Mouse (Mus musculus) adrenal gland, adult 2 months (tissue): ENCODE results near the gene Cep250. TPM values are rescaled to one million over a fixed set of nuclear protein-coding genes. Genes with fewer than 3 reads are reported as not detected.
A peak's percentile ranks its signal among the peaks of the same experiment; 100 is the strongest.
"Not testable (repeated sequence)": the region's sequence is repeated elsewhere in the genome, so short reads cannot be mapped to it uniquely, and the experiment has no call there.

Source experiments
- DNase-seq: peaks from one replicate; pipeline ENCODE4 v3.0.0; 2021
- long read RNA-seq: library from polyadenylated mRNA; stranded (forward); transcript quantifications from one replicate; pipeline ENCODE4 v2.0.0, GENCODE M21; 2021
- polyA plus RNA-seq: library from polyadenylated mRNA; depleted of rRNA; stranded (reverse); fragments of >200 nt; gene quantifications from 2 replicates; pipeline ENCODE4 v1.2.3, GENCODE M21; 2012; rRNA removed
- total RNA-seq, 2 experiments: library from RNA; stranded (reverse); gene quantifications; 2 replicates each; pipeline ENCODE4 v1.2.3; 2021

Cep250 gene
- total RNA-seq = 10 to 100 TPM in 1 of 2 experiments, 1 to 10 TPM in 1; 6.1 to 11.9 TPM
- 5.2 and 9.4 TPM in 2 replicates for polyA plus RNA-seq
- long read RNA-seq, partial matches to known transcripts = 3 of 4 reads
- long read RNA-seq, other reads (novel, unspliced or antisense) = 1 of 4 reads

DNA sequence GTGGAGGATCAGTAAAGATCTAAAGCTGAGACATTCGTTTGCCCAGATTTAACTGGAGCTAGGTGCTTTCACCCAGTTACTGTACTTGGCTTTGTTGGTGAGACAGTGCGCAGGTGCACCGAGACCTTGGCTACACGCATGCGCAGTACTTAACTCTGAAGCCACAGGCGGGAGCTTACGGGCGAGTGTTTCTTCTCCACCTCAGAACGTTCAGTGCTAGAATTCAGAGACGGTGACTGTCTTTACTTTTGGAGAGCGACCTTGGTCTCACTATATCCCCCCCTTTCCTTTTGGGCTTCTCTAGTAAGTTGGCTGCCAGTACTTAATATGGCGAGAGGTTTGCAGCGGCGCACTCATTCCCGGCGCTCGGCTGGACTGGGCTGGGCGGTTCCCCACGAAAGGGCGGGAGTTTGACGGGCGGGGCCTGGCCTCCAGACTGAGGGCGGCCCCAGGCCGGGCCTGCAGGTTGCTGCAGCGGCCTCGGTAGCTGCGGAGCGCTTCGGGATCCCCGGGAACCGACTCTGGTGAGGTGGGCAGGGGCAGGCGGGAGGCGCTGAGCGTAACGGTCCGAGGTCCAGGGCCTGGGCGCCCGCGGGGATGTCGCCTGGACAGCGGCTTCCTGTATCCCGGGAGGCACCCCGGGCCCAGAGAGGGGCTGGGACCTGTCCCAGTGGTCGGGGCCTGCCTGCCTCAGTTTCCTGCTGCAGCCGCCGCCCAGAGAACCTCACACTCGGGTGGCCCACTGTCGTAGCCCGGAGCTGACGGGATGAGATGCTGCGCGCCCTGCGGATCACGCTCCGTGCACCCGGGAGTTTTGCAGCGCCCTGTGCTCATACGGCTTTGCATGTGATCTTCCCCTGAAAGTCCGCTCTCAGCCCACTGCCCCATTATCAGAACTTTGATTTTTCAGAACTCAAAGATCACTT lies at the start of gene Cep250:
Gene Cep250 (plus strand): TSS at position 325 of the 926 bp plus-strand sequence.
- DNase-seq = peak; percentile 95

DNA sequence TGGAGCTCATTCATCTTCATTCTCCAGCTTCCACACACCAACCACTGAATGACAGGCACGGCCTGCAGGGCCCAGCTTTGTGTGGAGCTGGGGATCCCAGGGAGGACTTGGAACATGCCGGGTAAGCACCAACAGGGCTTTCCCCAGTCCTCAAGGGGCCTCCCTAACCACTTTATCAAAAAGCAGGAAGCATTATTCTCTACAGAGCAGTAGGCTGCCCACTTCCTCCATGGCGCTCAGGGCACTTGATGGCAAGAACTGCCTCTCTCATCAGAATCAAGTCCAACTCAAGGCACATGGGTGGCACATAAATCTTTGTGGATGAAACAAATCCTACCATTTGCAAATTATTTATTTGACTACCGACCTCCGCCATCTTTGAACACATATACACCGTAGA lies 41.6 kb upstream of the Cep250 start:
- no peak for DNase-seq

DNA sequence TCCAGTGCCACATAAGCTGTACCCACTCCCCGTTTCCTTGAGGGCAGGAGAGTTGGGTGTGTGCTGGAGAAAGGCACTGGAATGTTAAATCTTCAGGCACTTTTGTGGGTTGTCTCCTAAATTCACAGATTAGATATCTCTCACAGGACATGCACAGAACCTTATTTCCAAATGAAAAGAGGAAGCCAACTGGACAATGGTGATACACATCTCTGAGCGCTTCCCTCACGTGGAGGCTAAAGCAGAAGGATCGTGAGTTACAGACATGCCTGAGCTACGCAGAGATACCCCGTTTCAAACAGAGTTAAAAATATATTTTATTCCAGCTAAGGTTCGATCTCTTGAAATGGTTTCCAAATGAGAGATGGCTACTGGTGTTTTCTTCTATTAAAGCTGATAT lies 33.1 kb upstream of the Cep250 start:
- no peak for DNase-seq

DNA sequence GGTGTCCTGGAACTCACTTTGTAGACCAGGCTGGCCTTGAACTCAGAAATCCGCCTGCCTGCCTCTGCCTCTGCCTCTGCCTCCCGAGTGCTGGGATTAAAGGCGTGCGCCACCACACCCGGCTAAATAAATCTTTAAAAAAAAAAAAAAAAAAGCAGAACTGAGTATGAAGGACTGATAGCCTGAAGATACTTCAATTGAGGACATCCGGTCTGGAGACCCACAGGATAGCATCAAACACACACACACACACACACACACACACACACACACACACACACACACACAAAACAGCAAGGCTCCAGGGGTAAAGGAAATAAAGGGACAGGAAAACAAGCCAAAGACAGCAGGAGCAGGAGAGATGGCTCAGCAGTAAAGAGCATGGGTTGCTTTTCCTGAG lies 31.0 kb upstream of the Cep250 start:
- not testable (repeated sequence) for DNase-seq

DNA sequence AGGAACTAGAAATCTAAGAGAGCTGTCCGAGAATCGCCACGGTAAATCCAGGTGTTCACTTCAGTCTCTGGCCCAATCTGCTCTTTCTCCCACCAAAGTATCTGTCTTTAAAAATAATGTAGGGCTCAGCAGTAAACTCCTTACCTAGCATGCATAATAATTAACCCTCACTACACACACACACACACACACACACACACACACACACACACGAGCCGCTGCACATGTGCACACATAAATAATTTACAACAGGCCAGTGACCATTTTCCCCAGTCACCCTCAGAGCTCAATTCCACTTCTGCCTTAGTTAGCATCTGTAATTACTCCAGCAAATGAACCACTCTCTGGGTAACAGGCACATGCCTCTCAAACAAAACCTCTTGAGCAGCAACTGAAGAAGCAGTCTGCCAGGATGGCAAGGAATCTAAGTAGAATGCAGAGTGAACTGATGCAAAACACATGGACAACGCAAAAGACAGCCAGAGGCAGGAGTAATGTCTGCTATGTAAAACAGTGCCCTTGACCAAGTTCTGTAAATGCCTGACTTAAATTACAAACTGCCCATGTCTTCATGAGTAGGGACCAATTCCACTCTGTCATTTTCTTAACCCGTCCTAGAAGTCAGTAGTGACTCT lies 27.4 kb upstream of the Cep250 start:
- no peak for DNase-seq

DNA sequence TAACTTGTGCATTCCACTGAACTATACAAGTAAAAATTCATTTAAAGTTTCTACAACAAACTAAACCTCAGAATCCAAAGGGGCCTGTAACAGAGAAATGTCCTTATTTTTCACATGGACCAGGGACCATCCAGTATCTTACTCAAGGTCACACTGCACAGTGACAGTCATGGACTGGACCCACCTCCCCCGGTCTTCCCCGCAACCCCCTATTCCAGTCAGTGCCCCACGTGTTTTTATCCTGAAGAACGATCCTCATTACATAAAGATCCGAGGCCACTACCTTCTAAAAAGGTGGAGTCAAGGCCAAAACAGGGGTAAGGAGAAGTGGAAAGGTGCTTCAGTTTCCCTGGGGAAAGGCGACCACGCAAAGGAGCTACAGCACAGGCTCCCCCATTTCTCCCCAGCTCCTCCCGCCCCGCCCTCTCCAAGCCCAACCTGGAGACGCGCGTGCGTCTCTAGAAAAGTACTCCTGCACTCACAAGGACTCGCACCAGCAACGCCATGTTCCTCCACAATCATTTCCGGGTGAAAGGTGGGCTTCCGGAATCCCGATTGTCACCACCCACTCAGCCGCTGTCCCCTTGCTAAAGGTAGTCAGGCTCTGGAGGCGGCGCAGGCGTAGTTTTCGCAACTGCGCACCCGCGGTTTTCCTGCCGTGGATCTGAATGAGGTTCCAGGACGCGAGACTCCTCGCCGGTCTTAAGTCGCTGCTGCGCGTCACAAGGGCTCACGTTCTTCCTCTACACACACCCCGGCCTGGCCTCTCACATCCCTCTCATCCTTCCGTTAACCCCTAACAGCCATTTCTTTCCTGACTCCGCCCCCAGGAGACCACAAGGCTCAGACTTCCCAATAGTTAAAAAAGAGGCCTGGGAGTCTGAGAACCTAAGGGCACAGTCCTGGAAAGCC lies 26.5 kb upstream of the Cep250 start, which contains the start of gene Uqcc1:
Gene Uqcc1 (minus strand): TSS at position 780 of the 912 bp plus-strand sequence.
- peak; percentile 95 for DNase-seq

DNA sequence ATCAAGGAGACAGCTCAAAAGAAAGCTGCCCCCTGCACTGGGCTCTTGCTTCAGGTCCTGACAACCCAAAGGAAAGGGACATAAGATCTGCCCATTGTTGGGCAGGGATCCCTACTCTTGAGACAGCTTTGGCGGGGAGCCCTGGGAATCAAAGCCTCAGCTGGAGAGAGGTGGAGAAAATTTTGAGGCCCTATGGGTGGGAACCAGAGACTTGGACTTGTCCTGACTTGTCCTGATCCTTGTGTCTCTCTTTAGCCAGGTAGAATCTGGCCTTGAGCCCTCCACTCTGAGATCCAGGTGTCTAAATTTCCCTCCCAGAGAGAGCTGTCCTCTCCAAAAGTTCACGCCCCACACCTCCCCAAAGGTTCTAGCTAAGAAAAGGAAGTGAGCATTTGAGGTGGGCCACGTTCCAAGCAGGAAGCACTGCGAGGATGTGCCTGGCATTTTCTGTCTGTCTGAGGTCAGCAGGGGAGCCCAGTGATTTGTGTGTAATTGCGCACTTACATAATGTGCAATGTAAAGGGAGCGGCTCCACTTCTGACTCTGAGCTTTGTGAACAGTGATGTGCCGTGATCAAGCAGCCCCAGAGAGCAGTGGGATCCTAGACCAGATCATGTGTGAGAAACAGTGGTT lies 16.2 kb upstream of the Cep250 start:
- DNase-seq = no peak

GRCm38 (mm10) chr2:155940681-155941080 lies 15.6 kb upstream of the Cep250 start, which contains the start of gene Gm15557:
Gene Gm15557 (plus strand): TSS chr2:155940728.
- no peak for DNase-seq

DNA sequence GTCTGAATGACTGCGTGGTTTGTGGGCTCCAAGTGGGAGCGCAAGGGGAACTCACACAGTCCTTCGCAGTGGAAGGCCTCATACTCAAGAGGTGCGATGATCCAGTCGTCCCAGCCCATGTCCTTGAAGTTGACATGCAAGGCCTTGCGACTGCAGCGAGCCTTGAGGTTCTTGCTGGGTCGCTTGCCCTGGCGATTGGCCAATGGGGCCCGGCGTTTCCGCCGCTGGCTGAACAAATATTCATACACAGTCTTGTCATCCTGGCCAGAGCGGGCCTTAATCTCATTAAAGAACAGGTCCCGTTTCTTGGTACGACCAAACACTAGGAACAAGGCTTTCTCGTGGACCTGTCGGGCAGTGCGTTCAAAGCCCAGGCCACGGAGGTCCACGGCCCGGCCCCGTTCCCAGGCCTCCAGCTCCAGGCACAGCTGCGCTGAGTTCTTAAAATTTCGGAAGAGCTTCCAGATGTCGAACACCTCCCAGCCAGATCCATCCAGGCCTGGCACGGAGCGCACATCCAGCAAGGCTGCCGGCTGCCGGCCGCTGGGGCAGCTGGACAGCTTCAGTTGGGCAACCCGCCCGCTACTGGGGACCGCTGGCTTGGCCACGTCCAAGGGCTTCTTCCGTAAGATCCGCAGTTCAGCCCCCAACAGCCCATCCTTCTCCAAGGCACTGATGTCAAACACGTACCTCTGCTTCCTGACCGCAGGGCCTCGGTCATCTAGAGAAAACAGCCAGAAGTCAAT lies 14.4 kb upstream of the Cep250 start:
- peak; percentile 89 for DNase-seq

DNA sequence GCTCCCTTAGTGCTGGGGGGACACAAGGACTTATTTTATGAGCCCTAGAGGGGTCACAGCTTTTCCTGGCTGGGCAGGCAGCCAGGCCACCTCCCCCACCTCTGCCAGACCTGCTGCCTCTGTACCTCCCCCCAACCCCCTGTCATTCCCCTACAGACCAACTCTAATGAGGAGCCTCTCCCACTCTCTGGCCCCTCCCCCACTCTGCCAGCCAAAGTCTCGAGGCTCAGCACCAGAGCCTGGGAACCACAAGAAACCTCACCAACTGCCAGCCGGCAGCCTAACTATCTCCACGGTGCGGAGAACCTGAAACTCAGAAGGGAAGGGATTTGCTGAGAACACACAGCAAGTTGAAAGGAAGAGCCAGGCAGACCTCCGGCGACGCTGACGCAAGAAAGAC lies 12.8 kb upstream of the Cep250 start:
- DNase-seq = no peak

DNA sequence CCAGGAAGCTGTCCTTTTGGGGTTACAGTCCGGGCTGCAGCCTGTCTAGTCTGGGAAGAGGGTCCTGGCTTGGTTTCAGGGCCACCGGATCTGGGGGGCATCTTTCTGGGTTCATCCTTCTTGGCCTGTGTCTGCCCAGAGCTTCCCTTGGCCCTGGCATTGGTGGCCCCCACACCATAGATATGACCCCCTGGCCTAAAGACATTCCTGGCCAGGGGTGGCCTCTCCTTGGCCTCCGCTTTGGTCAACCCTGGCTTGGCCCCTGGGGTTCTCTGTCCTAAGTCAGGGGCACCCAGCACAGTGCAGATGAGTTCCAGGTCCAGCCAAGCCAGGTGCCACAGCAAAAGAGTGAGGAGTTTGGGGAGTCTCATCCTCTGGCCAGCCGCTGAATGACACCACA lies 11.6 kb upstream of the Cep250 start:
- DNase-seq = no peak

DNA sequence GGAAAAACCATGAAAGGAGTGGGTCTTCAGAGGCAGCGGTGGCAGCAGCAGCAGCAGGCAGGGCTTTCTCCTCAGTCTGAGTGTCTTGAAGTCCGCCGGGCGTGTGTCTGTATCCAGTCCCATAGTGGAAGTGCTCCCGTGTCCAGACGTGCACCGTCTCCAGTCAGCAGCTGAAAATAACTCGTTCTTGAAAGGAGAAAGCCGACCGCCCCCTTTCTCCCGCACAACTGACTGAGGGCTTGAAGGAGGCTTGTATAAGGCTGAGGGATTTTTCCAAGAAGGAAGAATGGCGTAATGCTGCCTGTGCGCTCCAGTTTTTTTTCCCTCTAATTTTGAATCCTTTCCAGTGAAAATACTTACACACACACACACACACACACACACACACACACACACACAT lies 11.1 kb upstream of the Cep250 start, which contains the start of gene Gdf5:
Gene Gdf5 (minus strand): TSS at position 244 of the 400 bp plus-strand sequence.
- no peak for DNase-seq

DNA sequence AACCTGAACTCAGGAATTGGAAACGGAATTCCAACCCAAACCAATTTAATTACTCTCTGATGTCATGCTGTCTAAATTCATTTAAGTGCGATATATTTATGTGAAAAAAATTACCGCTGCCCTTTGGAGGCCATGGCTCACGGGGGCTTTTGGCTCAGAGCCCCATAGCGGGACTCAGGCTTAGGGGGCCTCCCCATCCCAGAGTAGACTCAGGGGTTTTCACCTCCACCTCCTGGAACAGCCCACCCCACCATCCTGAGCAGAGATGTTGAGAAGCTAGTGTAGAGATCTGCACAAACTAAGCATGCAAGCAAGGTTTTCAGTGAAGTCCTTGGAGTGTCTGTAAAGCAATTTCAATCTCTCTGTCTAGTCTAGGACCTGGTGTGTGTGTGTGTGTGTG lies 10.7 kb upstream of the Cep250 start:
- no peak for DNase-seq

- DNase-seq = peak; percentile 79
Observed at GRCm38 (mm10) chr2:155946069-155946468, 10.2 kb upstream of the Cep250 start.

DNA sequence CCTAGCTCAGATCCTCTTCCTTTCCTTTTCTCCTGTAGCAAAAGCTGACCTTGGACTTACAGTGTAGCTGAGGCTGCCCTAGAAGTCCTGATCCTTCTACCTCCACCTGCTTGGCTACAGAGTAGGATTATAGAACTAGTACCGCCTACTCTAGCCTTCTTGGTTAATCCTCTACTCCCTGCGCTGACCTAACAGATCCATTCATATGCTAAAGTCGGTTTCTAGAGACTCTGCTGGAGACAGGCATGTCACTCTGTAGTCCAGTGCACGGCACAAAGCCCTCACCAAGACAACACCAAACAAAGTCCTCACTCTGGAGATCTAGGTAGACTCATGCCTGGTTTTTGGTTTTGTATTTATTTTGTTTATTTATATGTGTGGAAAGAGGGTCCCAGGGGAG lies 9.8 kb upstream of the Cep250 start:
- DNase-seq = no peak

GRCm38 (mm10) chr2:155947390-155948002 lies 8.8 kb upstream of the Cep250 start:
- no peak for DNase-seq

- DNase-seq = no peak
Observed at GRCm38 (mm10) chr2:155949362-155949761, 6.9 kb upstream of the Cep250 start.

DNA sequence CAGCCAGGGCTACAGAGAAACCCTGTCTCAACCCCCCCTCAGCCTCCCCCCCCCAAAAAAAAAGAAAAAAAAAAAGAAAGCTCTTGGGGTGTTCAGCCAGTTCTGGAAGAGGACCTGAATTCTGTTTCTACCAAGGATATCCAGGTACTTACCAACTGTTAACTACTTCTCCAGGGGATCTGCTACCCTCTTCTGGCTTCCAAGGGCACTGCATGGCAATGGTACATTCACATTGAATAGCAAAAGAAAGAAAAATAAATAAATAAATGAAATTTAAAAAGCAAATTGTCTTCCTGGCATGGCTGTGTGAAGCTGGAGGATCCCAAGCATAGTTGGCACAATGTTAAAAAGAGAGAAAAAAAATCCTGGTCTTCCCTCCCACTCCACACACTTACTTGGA lies 4.3 kb upstream of the Cep250 start:
- peak; percentile 64 for DNase-seq

GRCm38 (mm10) chr2:155959981-155960380 lies 3.7 kb downstream of the Cep250 start:
- no peak for DNase-seq

DNA sequence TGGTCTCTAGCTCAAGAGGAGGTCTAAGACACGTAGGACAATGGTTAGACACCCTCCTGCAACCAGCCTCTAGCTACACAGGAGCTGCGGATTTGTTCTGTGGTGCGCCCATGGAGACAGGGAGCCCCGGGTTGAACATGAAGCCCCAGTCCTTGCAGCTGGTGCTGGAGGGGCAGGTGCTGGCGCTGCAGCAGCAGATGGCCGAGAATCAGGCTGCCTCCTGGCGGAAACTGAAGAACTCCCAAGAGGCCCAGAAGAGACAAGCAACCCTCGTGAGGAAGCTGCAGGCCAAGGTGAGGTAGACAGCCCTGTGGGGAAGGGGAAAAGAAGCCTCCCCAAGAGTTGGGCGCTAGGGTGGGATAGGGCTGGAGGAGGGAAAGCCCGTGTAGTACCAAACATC lies 5.6 kb downstream of the Cep250 start:
- no peak for DNase-seq
